Mouse (Mus musculus) brain, embryonic 18.5 days (tissue): ENCODE measurements around the gene Smyd3.

Experiments used
- DNase-seq: peaks from one replicate; pipeline ENCODE4 v3.0.0-alpha.2; 2012; ENCODE audit warnings: low read depth, low spot score

Smyd3 gene

DNA sequence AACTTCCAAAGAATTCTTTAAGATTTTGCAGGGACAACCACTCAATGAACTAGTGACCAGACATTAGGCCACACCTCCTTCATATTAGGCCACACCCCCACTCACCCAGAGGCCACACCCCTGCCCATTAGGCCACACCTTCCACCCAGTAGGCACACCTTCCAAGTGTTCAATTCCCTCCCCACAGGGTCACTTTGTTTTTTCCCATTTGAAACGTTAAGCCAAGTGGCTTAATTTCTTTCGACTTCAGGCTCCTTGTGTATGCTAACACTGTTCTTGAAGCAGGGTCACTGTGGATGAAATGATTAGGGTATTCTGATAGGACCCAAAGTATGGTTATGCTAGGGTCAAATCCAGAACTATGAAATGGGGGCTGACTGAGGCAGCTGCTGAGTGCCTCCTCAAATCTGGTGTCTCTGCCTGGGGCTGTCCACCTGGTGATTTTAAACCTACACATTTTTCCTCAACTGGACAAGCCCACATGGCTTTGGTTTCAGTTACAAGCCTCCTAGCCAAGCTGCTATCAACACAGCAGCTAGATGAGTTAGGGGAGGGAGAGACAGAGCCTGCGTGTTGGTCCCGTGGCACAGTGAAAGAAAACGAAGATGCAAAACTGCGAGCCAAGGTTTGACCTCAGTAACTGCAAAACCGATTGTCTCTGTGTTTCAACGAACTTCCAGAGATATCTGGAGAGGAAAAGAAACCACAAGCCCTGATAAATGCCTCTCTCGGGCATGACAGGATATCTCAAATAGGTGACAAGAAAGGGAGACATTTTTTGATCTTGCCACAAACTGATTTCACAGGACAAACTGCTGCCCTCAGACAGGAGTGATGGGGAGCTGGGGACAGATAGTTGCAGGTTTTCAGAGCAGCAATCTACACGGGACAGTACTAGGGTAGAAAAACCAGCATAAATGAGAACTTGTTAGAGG, 400.8 kb downstream of the Smyd3 start:
- no peak for DNase-seq

DNA sequence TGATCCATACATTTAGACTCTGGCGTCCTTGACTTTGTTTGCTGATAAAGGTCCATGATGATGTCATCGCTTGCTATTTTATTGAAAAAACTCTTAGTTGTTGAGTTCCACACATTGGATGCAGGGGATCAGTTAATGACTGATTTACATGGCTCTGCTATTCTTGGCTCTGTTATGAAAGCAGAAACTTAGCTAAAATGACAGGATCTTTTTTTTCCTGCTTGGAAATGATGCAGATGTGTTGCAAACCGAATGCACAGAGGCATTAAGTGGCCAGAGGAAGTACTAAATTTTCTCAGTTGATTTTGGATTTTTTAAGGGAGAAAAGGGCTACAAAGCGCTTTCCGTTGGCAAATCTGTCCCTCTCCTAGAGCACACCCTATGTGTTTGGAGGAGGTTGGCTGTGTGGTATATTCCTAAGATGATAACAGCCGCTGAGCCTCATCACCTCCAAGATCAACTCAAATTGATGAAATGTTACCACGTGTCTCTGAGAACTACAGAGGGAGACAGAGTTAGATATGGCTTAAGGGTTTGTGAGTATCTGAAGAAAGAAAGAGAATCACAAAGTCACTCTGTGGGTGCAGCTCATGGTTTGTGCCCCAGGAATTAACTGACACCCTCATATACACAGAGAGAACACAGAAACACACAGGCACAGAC, 402.9 kb downstream of the Smyd3 start:
- DNase-seq: no peak

DNA sequence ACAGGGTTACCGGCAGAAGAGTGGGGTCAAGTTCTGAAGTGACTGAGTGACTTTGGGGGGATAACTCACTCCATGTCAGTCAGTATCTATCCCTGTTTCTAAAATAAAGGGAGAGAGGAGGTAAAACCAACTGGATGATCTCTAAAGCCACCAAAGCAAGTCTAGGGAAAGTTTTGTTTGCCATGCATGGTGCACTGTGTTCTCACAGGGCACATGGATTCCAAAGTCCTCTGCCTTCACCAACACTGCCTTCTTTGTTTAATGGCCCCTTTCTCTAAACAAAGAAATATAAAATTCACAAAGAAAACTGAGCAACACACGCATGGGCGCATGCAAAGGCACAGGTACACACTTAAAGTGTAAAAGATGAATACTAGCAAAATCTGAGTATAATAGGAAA, 403.5 kb downstream of the Smyd3 start:
- no peak for DNase-seq

DNA sequence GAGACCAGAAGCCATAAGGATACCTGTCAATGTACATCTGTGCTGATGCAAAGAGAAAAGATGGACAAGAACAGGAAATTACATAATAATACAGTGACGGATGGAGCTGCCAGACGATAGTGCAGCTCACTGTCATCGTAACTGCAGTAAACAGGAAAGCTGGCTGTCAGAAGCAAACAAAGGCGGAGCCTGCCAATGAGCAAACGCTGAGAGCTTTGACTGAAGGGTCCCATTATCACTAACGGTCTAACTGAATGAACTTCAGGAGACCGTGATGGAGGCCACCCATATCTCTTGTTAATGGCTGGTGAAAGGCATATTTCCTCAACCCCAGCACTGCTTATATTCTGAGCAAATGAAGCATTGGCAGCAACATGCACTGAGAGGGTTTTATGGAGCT, 409.1 kb downstream of the Smyd3 start:
- DNase-seq: no peak

DNA sequence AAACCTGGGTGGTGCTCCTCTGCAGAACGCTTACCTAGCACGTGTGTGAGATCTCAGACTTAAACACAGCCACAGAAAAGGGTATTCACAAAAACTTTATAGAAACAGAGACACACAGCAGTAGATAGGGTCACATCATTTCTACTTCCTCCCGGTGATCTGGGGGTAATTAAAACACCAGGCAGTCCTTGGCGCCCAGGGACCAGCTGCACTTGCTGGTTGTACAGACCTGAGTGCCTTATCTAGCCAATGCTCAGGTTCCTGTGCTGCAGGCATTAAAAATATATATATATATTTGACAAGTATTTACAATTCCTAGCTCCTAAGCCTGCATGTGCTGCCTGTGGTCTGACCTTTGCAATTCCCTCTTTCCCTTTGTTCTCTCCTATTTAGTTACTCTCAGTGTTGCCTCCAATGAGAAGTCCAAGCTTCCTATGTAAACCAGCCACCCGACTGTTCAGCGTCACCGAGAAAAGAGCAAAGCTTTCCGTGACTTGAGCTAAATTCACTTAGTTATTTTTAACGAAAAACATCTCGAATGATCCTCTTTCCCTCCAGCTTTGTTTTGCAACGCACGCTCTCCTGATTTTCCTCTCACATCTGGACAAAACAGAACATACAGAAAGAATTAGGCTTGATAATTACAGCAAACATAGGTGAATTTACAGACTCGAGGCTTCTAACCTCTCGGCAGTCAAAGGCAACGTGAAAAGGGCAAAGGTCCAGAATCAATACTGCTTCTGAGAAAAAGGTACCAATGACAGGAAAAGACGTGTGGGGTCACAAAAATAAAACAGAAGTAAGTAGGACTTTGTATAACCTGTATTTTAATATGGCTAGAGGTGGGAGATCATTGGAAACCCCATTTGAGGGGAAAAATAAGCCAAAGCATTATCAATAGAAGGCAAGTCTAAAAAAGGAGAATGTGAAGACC, 409.8 kb downstream of the Smyd3 start:
- no peak for DNase-seq

DNA sequence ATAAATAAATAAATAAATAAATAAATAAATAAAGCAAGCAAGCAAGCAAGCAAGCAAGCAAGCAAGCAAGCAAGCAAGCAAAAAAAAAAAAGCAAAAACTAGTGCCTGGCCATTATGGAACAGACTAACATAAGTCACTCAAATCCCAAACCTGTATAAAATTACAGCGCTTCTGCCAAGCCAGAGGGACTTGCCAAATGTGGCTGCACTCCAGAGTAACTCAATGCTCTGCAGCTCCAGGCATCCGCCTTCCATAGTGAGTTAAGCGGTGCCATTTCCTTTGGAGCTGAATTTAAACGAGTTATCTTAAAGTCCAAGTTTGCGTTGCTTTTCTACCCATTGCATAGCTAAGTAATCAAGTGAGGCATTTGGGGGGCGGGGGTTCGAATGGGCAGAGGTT, 410.6 kb downstream of the Smyd3 start:
- DNase-seq: no peak

DNA sequence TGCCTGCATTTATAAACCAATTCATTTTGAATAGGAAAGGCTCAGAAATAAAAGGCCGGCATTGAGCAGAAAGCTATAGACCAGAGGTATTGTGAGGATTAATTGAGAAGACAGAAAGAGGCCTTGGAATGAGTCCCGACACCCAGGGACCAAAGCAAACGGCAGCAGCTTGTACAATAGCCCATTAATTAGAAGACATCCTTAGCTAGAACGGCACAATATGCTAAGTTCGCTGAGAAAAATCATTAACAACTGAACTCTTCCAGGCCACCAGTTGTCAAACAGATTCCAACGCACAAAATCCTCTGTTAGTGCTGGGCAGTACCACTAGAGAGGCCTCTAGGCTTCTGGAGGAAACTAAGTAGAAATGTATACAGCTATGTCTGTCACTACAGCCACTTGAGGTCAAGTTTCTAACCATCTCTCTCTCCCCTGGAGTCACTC, 411.1 kb downstream of the Smyd3 start:
- no peak for DNase-seq

DNA sequence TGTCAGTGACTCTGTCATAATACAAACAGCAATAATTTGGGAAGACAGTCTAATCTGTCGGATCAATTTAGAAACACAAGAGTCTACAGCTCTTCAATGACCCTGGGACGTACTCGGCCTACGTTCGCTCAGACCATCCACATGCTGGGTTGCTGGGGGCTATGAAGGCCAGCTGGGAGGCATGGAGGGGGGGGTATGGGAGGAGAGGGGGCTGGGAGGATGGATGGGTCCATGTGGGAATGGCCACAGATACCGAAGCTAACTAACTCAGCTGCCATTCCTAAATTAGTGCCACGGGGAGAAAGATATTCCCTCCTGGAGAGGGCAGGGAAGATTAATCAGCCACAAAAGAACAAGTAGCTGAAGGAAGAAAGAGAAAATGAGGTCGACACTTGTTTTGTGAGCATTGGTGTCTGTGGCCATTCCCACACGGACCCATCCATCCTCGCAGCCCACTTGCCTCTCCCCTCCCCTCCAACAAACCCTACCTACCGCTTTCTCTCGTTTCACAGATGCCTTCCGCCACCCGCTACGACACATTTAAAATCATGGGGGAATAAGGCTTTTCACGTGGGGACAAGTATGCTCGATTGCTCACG, 411.6 kb downstream of the Smyd3 start:
- no peak for DNase-seq

DNA sequence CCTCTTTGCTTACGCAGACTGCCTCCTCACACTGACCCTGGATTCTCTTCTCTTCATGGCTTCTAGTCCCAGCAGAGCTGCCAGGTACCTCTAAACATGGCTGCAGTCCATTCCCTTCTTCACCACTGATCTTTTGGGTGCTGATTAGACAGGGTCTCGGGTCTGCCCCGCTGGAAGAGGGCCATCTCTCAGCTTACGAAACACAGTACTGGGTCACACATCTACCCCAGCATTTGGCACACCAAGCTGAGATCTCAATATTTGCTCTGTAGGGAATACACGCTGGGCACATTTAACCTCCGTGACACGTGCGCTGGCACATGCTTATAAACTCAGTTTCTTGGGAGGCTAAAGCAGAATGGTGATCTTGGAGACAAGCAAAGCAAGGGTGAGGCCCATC, 413.4 kb downstream of the Smyd3 start:
- DNase-seq: no peak

DNA sequence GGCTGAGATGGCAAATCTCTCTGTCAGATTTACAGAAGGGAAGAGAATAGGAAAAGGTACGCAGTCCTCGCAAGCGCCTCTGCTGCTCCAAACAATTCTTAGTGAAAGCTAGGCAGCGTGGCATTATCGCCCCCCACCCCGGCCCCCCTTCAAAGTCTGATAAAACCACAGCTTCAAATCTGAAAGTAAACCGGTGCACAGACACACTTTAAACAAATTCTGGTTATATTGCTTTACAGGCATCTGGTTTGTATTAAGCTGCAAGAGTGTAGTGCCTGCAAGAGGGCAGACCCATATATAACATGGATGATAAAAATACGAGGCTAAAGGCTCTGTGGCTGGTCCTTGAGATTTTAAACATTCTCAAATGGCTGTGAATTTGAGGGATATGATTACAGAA, 420.8 kb downstream of the Smyd3 start:
- no peak for DNase-seq

DNA sequence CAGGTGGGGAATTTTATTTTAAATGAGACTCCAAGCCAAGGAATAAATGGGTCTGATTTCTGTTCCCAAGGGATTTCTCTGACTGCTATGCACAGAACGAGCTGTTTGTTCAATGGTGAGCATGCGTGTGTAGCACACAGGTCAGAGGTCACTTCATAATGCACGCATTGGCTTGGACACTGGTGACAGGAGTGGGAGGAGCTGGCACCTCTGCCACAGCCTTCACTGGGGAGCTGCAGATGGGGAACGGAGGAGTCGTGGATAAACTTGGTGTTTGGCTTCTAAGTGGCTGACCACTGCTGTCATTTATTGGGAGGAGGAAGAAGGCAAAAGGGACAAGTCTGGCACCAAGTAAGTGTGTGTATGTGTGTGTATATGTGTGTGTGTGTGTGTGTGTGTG, 421.5 kb downstream of the Smyd3 start:
- no peak for DNase-seq

DNA sequence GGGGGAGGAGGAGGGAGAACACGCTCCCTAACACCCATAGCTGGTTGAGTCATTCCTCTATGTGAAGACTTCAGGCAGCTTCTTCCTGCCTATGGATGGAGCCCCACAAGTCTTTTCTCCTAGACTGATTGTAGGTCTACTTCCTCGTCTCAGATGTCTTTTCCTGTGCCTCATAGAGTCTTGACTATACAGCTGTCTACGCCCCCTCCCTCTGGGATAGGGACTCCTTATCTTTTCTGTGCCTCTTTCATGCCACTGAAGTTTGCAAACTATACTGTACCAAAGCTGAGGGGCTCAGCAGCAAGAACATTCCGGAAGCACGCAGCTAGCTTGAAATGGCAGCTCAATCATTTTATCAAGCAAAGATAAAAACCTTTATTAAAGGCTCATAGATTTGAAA, 428.7 kb downstream of the Smyd3 start:
- no peak for DNase-seq

DNA sequence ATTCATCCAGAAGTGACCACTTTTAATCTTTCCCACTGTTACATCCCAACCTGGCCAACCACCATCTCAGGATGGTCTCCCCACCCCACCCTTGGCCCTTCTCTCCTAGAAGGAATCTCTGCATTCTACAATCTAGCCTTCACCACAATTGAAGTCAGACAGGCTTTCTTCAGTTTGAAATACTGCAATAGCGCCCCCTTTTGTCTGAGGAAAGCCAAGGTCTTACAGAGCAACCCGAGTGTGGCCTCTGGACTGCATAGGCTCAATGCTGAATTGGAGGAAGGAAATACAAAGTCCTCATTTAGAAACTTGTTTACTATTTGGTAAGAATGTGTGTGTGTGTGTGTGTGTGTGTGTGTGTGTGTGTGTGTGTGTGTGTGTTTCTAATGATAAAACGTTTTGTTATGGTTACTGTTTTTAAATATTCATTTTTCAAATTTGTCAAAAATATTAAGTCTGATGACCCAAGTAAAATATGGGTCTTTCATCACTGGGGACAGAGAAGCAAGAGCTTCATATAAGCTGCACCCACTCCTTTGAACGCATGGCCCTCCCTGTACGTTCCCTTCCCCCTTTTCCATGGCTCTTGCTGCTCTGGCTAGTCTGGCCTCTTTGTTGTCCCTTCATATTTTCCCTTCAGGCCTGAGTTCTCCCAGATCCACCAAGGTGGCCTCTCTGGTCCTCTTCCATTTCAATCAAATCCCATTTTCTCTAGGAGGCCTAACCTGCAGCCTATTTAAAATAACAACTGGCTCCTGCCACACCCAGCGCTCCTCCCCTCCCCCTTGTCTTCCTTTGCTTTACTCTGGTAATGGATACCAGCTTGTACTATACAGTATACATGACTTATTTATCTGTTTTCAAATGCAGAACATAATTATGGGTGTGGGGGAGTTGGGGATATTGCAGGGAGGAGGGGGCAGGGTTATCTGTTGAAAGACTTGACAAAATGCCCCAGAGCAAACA, 430.5 kb downstream of the Smyd3 start:
- no peak for DNase-seq

DNA sequence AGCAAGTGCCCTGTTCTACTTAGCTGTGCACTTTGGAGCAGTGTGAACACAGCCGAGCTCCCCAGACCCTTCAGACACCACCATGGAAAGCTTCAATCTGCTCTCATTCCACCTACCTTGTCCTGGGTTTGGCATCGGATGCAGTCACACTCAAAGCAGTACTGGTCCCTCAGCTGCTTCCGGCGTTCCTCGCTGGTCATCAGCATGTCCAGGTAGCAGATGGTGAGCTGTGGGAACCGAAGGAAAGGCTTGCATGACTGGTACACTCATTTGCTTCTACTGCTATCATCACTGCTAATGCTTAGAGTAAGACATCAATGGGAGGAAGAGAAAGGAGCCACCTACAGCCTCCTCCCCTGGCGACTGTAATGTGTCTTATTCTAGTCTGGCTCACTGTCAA, 431.6 kb downstream of the Smyd3 start:
- DNase-seq: no peak

DNA sequence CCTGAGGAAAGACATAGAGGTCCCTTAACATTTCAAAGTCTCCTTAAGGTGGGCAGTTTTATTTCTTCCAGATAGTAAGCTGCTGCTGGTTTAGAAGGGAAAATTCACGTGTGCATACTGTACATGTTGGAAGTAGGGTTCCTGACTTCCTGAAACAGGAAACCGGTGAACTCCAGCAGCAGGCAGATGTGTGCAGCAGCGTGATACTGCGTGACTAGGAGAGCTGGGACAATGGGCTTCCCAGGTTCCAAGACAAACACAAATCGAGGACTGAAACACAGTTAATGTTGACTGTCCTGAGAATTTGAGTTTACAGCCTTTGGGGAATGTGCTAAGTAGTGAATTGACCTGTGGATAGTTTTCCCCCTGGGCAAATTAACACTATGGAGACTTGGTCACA, 434.7 kb downstream of the Smyd3 start:
- no peak for DNase-seq

DNA sequence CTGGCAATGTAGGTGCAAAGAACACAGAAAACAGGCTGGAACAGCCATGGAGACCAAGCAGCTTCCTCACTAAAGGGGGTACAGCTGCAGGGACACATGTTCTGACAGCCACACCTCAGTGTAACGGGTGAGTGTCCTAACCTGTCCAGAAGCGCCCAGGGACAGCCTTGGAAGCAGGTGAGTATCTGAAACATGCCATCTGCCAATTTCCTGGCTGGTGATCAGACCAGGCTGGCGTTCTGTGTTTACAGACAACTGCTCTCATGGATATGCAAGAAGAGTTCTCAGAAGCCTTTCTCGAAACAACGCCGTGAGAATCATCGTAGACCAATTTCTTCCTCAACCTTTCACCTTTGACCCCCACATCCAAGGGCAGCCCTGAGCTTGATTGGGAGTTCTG, 444.0 kb downstream of the Smyd3 start:
- no peak for DNase-seq

DNA sequence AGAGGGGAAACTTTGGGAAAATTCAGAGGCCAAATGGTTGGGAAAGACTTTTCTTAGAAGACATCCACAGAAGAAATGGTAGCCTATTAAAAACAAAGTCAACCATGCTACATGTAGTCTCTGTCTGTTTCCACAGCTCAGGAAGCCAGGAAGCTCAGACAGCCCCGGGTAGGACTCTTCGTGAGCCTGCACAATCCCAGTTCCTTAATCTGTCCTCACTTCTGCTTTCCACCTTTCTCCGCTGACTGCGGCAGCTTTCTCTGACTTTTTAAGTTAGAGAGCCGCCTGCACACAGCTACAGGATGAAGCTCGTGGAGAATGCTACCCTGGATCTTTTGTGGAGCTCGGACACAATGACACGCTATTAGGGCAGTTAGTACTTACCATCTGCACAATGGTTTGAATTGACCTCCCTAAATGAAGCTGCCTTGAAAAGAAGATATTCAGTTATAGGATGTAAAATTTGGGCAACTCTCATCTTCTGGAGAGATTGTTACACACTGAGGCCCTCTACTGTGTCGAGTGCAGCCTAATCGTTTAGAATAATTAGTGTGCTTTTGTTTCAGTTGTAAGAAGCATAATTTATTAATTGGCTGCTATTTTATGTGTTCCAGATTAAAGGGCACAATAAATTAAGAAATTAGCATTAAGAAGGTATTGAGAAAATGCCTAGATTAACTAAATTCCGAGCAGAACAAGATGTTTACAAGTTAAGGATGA, 444.7 kb downstream of the Smyd3 start:
- DNase-seq: no peak

DNA sequence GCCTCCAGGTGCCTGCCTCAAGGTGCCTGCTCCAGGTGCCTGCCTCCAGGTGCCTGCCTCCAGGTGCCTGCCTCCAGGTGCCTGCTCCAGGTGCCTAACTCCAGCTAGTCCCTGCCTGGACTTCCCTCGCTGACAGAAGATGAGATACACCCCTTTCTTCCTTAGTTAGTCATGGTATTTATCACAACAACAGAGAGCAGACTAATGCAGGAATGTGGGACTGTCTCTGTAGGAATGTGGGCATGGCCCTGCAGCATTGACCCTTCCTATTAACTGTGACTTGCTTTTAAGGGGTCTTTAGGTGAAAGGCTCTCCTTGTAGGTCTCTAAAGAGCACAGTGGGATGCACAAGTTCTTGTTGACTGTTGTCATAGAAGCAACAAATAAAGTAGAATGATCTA, 445.4 kb downstream of the Smyd3 start:
- DNase-seq: no peak

DNA sequence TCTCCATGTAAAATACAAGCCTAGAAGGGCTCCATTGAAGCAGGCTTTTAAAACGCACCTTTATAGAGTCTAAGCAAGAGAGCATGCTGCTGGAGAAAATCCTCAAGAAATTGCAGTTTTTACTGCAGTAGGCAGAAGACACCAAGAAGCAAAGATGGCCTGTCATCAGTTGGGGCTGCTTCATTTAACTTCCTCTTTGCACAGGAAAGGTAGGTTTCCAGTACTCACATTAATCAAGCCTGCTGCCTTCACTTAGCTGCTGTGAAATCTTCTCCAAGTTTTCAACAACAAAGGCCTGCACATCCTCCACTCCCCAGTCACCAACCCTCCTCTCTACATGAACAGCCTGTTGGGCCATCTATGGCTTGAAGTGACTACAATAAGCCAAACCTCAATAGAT, 448.9 kb downstream of the Smyd3 start:
- DNase-seq: no peak

DNA sequence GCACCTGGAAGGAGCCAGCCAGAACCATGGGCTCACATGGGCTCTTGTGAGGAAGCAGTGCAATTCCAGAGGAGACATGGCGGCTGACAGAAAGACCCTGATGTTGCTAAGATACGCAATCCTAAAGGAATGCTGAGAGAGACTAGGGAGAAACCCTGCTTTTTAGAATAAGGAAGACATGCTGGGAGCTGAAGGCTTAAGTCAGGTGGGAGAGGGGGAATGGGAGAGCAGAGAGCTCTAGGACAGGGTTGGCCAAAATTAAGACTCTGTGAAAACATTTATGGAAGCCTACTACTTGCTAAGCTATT, 452.6 kb downstream of the Smyd3 start:
- DNase-seq: no peak
